Mouse (Mus musculus): ENCODE results near the gene Pik3c2g.

The Pik3c2g gene

DNA sequence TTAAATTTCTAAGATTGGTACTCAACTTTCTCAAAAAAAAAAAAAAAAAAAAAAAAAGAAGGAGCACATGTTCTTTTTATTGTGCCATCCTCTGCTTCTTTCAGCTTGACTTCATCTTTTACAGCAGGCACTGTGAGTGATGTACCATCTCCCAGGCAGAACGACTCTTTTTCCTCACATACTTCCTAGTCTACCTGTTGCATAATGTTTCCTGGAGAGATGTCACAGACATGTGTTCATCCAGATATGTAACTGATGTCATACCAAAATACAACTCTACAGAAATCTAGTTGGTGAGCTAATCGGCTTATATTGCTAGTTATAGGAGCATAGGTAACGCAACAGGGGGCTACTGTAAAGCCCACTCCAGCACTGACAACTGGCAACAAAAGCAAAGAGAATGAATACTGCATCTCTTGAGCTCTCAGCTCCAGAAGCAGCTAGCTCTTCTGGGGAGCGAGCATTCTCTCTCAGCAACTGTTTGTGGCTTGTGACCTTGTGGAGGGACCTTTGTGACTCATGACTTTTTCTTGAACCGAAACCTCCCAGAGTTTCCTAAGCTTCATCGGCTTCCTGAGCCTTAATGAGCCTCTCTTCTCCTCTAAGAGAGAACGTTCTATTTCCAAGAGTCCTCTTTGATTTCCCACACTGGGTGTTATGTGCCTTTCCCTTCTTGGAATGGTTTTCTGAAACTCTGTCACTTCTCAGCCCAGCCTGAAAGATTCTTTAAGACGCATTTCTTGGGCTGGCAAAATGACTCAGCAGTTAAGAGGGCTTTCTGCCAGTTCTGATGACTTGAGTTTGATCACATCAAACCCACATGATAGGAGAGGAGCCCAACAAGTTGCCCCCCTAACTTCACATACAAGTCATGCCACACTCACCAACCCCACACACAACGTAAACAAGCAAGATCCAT, 148.9 kb downstream of the Pik3c2g start:
- in situ Hi-C loops (cut with MboI, MseI), result no loop called here

GRCm38 (mm10) chr6:139738350-139738749, 151.3 kb downstream of the Pik3c2g start:
- in situ Hi-C loops (cut with MboI, MseI), result no loop called here

- in situ Hi-C loops (cut with MboI, MseI), result no loop called here
Measured at GRCm38 (mm10) chr6:139742693-139743432, 155.8 kb downstream of the Pik3c2g start.

DNA sequence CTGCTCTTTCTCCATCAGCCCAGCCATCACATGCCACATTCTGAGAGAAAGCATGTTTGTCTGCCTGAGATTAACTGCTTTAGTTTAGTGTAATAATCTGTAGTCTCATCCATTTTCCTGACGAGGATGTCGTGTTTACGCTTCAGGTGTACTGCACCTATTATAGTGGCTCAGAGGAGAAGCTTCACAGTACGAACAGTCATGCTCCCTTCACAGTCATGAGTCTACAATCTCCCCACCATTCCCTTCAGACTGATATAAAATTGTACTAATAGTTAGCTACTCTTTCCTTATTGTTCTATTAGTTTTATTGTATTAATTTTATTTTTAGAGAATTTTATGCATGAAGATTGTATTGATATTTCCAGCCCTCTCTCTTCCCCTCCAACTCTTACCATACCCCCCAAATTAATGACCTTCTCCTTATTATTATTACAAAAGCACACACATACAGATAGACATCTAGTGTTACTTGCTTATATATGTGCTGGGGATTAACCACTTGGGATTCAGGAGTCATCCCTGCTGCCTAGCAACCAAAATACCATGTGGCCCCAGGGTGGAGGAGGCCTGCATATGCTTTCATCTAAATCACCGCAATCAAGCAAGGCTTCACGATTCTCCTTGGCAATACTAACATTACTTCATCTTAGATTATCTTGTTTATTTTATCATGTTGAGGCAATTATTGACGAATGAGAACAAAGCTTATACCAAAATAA, 159.9 kb downstream of the Pik3c2g start:
- in situ Hi-C loops (cut with MboI, MseI), result no loop called here

- in situ Hi-C loops (cut with MboI, MseI), result no loop called here
Measured at GRCm38 (mm10) chr6:139748091-139748771, 161.2 kb downstream of the Pik3c2g start.

DNA sequence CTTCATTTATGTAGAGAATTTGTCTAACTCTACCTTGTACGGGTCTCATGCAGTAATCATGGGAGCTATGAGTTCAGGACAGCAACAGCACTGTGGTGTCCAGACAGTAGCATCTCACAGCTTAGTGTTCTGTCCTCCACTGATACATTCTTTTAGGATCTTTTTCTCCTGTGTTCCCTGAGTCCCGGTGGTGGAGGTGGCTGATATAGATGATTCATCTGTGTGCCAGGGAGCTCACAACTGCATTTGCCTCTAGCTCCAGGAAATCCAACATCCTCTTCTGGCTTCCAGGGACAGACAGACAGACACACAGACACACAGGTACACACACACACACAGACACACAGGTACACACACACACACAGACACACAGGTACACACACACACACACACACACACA, 163.6 kb downstream of the Pik3c2g start:
- in situ Hi-C loops (cut with MboI, MseI), result no loop called here

DNA sequence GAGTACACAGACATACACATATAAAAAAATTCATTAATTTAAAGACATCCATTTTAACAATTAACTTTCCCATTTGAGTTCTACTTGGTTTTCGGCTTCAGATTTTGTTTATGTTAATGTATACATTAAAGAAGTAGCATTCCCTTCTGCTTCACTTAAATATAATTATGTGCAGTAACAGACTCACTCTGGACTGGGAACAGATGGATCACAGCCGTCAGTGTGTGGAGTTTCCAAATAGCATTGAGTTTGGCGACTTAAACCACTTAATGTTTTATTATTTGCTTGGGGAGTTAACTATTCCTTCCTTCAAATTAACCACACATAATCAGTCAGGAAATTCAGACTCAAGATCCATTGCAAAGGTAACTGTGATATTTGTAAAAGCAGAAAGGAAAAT, 164.0 kb downstream of the Pik3c2g start:
- in situ Hi-C loops (cut with MboI, MseI), result no loop called here

DNA sequence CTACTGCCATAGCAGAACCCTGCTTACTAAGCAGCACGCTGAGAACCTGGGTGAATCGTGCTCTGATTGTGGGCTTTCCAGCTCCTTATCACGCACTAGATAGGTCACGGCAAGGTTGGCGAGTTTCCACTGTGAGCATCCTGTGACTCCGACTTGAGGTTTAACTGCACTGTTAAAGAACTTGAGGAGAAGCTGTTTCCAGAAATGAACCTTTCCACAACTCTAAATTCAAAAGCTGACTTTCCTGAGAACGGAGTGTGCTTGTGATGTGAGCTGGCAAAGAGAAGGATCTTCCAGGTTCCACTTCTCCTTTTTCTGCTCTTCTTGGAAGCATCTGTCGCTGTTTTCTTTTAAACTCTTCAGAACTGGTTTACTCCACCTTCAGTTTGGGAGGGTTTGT, 170.9 kb downstream of the Pik3c2g start:
- in situ Hi-C loops (cut with MboI, MseI), result no loop called here

- in situ Hi-C loops (cut with MboI, MseI), result no loop called here
Measured at GRCm38 (mm10) chr6:139760978-139761377, 174.0 kb downstream of the Pik3c2g start.

- in situ Hi-C loops (cut with MboI, MseI), result no loop called here
Measured at GRCm38 (mm10) chr6:139764398-139764797, 177.4 kb downstream of the Pik3c2g start.

DNA sequence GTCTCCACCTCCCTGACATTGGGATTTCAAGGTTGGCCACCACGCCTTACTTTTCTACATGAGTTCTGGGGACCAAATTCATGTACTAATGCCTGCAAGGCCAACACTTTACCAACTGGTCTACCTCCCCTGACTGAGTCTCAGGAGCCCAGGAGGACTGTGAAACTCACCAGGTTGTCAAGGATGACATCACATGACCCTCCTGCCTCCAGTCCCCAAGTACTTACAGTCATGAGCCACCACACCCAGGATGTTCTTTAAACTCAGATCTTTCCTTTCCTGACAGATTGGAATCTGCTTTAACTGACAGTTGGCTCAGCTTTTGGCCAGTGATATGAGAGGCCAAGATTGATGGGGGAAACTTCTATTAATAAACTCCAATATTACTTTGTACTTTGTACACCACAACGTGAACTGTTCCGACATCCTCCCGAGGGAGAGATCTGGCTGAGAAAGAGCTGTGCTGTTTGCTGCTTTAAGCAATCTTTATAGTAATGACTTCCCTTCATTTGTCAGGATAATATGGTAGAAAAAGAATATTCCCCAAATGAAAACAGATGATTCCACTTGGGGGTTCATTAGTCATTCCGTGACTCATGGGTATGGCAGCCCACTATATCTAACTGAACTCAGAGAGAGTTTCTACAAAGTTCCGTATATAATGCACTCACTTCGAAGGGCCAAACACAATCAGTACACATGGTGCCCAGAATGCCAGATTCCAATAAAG, 182.9 kb downstream of the Pik3c2g start:
- in situ Hi-C loops (cut with MboI, MseI), result no loop called here

DNA sequence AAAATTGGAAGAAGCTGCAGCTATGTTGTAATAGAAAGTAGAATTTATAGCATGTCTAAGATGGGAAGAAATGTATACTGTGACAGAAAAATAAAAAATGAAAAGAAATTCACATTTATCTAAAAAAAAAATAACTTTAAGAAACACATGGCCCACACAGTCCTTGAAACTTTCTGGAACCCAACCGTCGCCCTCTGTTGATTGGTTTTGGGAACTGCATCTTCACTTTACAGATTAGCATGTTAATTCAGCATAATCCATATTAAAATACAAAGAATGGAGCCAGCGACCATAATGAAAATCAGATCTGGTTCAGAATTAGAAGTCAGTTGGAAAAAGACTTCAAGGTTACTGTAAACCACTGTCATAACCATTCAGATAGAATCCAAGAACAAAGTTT, 183.5 kb downstream of the Pik3c2g start:
- in situ Hi-C loops (cut with MboI, MseI), result no loop called here

- in situ Hi-C loops (cut with MboI, MseI), result no loop called here
Measured at GRCm38 (mm10) chr6:139777576-139778282, 190.7 kb downstream of the Pik3c2g start.

DNA sequence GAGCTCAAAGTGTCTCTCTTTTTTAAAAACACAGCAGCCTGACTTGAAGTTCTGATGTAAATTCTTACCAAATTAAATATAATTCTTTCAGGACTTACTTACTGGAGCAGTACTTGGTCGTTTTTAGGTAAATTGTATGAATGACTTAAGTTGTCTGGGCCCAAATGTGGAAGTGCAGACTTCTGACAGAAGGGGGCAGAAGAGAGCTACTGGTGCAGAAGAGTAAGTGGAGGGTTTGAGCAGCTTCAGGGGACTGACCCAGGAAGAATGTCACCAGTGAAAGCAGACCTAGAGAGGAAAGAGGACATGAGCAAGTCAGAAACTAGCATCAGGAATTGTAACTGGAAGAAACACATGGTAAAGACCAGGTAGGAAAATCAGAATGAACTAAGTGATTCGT, 193.0 kb downstream of the Pik3c2g start:
- in situ Hi-C loops (cut with MboI, MseI), result no loop called here

- in situ Hi-C loops (cut with MboI, MseI), result no loop called here
Measured at GRCm38 (mm10) chr6:139789479-139789878, 202.5 kb downstream of the Pik3c2g start.

DNA sequence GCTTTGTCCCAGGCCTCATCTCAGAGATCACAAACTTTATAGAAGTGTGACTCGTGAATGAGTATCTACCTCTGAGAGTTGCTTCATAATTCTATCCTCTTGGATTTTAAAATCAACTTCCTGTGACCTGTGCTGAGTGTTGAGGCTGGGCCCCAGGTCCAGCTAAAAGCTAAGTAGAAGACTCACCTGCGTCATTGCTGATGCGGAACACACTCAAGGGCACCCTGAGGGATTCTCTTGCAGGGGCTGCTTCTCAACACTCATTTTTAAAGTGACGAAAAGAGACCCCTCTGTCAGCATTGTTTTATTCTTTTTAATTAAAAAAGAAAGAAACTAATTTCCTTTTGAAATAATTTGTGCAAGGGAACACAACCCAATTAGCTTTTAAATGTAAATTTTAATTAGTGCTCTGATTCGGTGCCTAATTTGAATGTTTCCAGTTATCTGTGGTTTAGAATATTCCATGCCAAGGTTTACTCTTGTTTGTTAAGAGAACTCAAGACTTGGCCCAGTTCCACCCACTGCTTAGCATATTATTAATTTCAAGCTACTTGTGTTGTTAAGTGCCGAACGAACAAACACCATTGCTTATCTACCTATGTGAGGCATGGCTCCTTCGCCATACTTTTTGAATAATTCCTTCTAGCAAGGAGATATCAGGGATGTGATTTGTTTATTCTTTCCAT, 212.7 kb downstream of the Pik3c2g start:
- in situ Hi-C loops (cut with MboI, MseI), result no loop called here

DNA sequence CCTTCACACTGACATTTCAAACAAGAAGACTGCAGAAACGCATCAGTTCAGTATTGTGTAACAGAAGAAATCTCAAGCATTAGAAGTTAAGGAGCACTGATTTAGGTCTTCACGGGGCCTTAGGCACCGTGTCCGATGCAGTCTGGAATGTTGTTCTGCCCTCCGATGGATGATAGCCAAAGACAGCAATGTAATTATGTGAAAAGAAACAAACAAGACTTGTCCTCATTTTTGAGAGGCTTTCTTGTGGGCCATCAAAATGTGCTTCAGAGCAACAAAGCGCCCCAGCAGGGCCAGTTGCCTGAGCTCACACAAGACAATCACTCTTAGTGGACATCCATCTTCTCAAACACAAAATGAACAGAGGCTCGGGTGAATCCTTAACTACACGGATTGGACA, 234.9 kb downstream of the Pik3c2g start:
- in situ Hi-C loops (cut with MboI, MseI), result no loop called here

- in situ Hi-C loops (cut with MboI, MseI), result no loop called here
Measured at GRCm38 (mm10) chr6:139838239-139838638, 251.2 kb downstream of the Pik3c2g start.

DNA sequence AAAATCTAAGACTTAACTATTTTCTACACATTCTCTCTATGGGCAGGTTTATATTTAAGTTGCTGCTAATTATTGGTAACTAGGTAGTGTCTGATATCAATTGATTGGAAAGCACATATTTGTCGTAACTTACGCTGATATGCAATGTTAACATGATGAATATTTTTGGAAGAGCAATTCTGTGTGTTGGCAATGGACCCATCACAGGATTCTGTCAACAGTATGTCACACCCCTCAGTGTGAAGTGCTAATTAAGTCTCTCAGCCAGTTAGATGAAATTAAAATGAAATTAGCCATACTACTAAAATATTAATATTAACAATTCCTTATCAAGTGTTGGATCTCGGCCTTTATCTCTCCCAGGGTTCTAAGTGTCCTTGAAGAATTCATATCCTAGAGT, 251.7 kb downstream of the Pik3c2g start:
- in situ Hi-C loops (cut with MboI, MseI), result no loop called here

- in situ Hi-C loops (cut with MboI, MseI), result no loop called here
Measured at GRCm38 (mm10) chr6:139839907-139840306, 252.9 kb downstream of the Pik3c2g start.

All from regulatory T cell (primary cell).